Mouse (Mus musculus) limb, embryonic 11.5 days (tissue): ENCODE results near the gene Ifnk. TPM values are rescaled to one million over a fixed set of nuclear protein-coding genes. Genes with fewer than 3 reads are reported as not detected.

ENCODE experiments used
- ATAC-seq: fragments of 200-750 bp; cut with Nextera tagmentation; 2 replicates; pipeline ENCODE4 v1.8.0; 2017; ENCODE audit warnings: low read depth; ENCODE audit not compliant: insufficient number of reproducible peaks, low FRiP score, low TSS enrichment
- DNase-seq: peaks from one replicate; pipeline ENCODE4 v3.0.0-alpha.2; 2015; ENCODE audit warnings: low spot score
- H3K27ac ChIP-seq: fragments of 300-500 bp; sonication (generic); replicated peaks from 2 replicates; pipeline ENCODE4 v1.5.1; 2014; ENCODE audit warnings: low read depth, mild to moderate bottlenecking, low read length
- H3K27me3 ChIP-seq: fragments of 300-500 bp; sonication (generic); 2 replicates; pipeline ENCODE4 v1.6.1; 2014; ENCODE audit warnings: mild to moderate bottlenecking, low read length, mixed read lengths; ENCODE audit not compliant: control insufficient read depth, insufficient read depth
- H3K36me3 ChIP-seq: fragments of 300-500 bp; sonication (generic); 2 replicates; pipeline ENCODE4 v1.6.1; 2014; ENCODE audit warnings: mild to moderate bottlenecking, low read length, moderate library complexity, mixed read lengths; ENCODE audit not compliant: control insufficient read depth, insufficient read depth
- H3K4me1 ChIP-seq: fragments of 300-500 bp; sonication (generic); 2 replicates; pipeline ENCODE4 v1.6.1; 2014; ENCODE audit warnings: low read length, mixed read lengths; ENCODE audit not compliant: control insufficient read depth, insufficient read depth
- H3K4me2 ChIP-seq: fragments of 300-500 bp; sonication (generic); 2 replicates; pipeline ENCODE4 v1.6.1; 2014; ENCODE audit warnings: low read depth, mild to moderate bottlenecking, moderate library complexity; ENCODE audit not compliant: severe bottlenecking
- H3K4me3 ChIP-seq: fragments of 300-500 bp; sonication (generic); 2 replicates; pipeline ENCODE4 v1.5.1; 2014; ENCODE audit warnings: low read depth, low read length
- H3K9ac ChIP-seq: fragments of 300-500 bp; sonication (generic); 2 replicates; pipeline ENCODE4 v1.6.1; 2014; ENCODE audit warnings: mild to moderate bottlenecking, low read length
- H3K9me3 ChIP-seq: fragments of 300-500 bp; sonication (generic); 2 replicates; pipeline ENCODE4 v1.6.1; 2016; ENCODE audit warnings: low read length; ENCODE audit not compliant: control insufficient read depth
- WGBS: fragments of 180-500 bp; shearing (Covaris S2); extraction: QIAGEN DNeasy Blood & Tissue Kit; methylation state at CpG from one replicate; pipeline ENCODE4 v1.1.7; 2014; 5-methylcytosine and 5-hydroxymethylcytosine counted together
- polyA plus RNA-seq: library from polyadenylated mRNA; unstranded; fragments of >200 nt; fragmentation: Nextera tagmentation; extraction: Ambion mirVana; gene quantifications from 2 replicates; pipeline ENCODE4 v1.2.1, GENCODE M21; 2014

Gene Ifnk
- 0.24 TPM in 1 of 2 replicates, not detected in the other for polyA plus RNA-seq

GRCm38 (mm10) chr4:35151756-35152155, at the start of gene Ifnk:
Gene Ifnk (plus strand): TSS chr4:35152056.
- no peaks in the 10 kb centered on the region for H3K36me3 ChIP-seq
- no peak for ATAC-seq
- DNase-seq, result no peak
- 77% methylated on average over 4 of the region's 4 CpGs for WGBS
- no peak within 1 kb of the TSS for H3K4me2 ChIP-seq
- H3K9ac ChIP-seq, result no peak within 1 kb of the TSS
- 0 out of 2 replicates have a peak, but pooled peaks cover 2% of the 10 kb centered on the region for H3K4me1 ChIP-seq
- H3K27me3 ChIP-seq, result no peaks in the 10 kb centered on the region
- no peak within 1 kb of the TSS for H3K4me3 ChIP-seq
- H3K9me3 ChIP-seq, result no peaks in the 10 kb centered on the region
- no peak within 1 kb of the TSS for H3K27ac ChIP-seq

- Histone ChIP-seq H3K9ac (no peak overlapping the region), H3K9me3 (no peaks in the 10 kb centered on the region), H3K27me3 (no peaks in the 10 kb centered on the region), H3K4me1 (peaks cover 3% of the 10 kb centered on the region; the same call in 1 of the 2 replicates), H3K36me3 (no peaks in the 10 kb centered on the region), H3K4me3 (no peak overlapping the region), H3K4me2 (no peak overlapping the region), H3K27ac (no peak overlapping the region)
- WGBS, result 79% methylated on average over 14 of the region's 14 CpGs
- DNase-seq (no peak), ATAC-seq (no peak)
Observed at GRCm38 (mm10) chr4:35105115-35105773, 46.6 kb upstream of the Ifnk start.

GRCm38 (mm10) chr4:35112452-35112851, 39.4 kb upstream of the Ifnk start:
- Histone ChIP-seq H3K9ac (no peak overlapping the region), H3K4me2 (no peak overlapping the region), H3K27ac (no peak overlapping the region), H3K4me3 (no peak overlapping the region), H3K9me3 (no peaks in the 10 kb centered on the region), H3K4me1 (no peaks in the 10 kb centered on the region), H3K27me3 (no peaks in the 10 kb centered on the region), H3K36me3 (no peaks in the 10 kb centered on the region)
- ATAC-seq (no peak), DNase-seq (no peak)
- WGBS, result 94% methylated on average over 4 of the region's 4 CpGs

- ATAC-seq (no peak), DNase-seq (no peak)
- no peaks in the 10 kb centered on the region for H3K36me3 ChIP-seq
- H3K4me2 ChIP-seq, result no peak overlapping the region
- H3K4me1 ChIP-seq, result no peaks in the 10 kb centered on the region
- H3K4me3 ChIP-seq, result no peak overlapping the region
- H3K9ac ChIP-seq, result no peak overlapping the region
- H3K27ac ChIP-seq, result no peak overlapping the region
- no peaks in the 10 kb centered on the region for H3K9me3 ChIP-seq
- WGBS, result 80% methylated on average over 13 of the region's 13 CpGs
- H3K27me3 ChIP-seq, result no peaks in the 10 kb centered on the region
Observed at GRCm38 (mm10) chr4:35113516-35114248, 38.2 kb upstream of the Ifnk start.

- WGBS, result 85% methylated on average over 2 of the region's 2 CpGs
- H3K9me3 ChIP-seq, result no peaks in the 10 kb centered on the region
- no peak overlapping the region for H3K4me2 ChIP-seq
- no peak overlapping the region for H3K4me3 ChIP-seq
- H3K27me3 ChIP-seq, result no peaks in the 10 kb centered on the region
- no peak overlapping the region for H3K9ac ChIP-seq
- H3K4me1 ChIP-seq, result no peaks in the 10 kb centered on the region
- H3K36me3 ChIP-seq, result no peaks in the 10 kb centered on the region
- H3K27ac ChIP-seq, result no peak overlapping the region
- ATAC-seq (no peak), DNase-seq (no peak)
Observed at GRCm38 (mm10) chr4:35114950-35115349, 36.9 kb upstream of the Ifnk start.

GRCm38 (mm10) chr4:35115933-35116332, 35.9 kb upstream of the Ifnk start:
- peaks cover 4% of the 10 kb centered on the region; the same call in 1 of the 2 replicates for H3K4me1 ChIP-seq
- WGBS, result 55% methylated on average over 6 of the region's 6 CpGs
- H3K4me2 ChIP-seq, result no peak overlapping the region
- DNase-seq (no peak), ATAC-seq (no peak)
- H3K4me3 ChIP-seq, result no peak overlapping the region
- H3K9ac ChIP-seq, result no peak overlapping the region
- no peaks in the 10 kb centered on the region for H3K27me3 ChIP-seq
- no peaks in the 10 kb centered on the region for H3K36me3 ChIP-seq
- H3K27ac ChIP-seq, result no peak overlapping the region
- H3K9me3 ChIP-seq, result no peaks in the 10 kb centered on the region

GRCm38 (mm10) chr4:35117144-35117543, 34.7 kb upstream of the Ifnk start:
- 81% methylated on average over 3 of the region's 3 CpGs for WGBS
- H3K9ac ChIP-seq, result no peak overlapping the region
- no peaks in the 10 kb centered on the region for H3K9me3 ChIP-seq
- H3K27ac ChIP-seq, result no peak overlapping the region
- no peak for ATAC-seq
- no peak overlapping the region for H3K4me3 ChIP-seq
- DNase-seq, result no peak
- H3K4me2 ChIP-seq, result no peak overlapping the region
- no peaks in the 10 kb centered on the region for H3K36me3 ChIP-seq
- peaks cover 8% of the 10 kb centered on the region; the same call in 1 of the 2 replicates for H3K4me1 ChIP-seq
- no peaks in the 10 kb centered on the region for H3K27me3 ChIP-seq

GRCm38 (mm10) chr4:35118851-35119250, 33.0 kb upstream of the Ifnk start:
- H3K9ac ChIP-seq, result no peak overlapping the region
- H3K9me3 ChIP-seq, result no peaks in the 10 kb centered on the region
- no peaks in the 10 kb centered on the region for H3K36me3 ChIP-seq
- no peak for DNase-seq
- WGBS, result 84% methylated on average over 2 of the region's 2 CpGs
- no peak overlapping the region for H3K4me3 ChIP-seq
- ATAC-seq, result no peak
- H3K27ac ChIP-seq, result no peak overlapping the region
- no peaks in the 10 kb centered on the region for H3K27me3 ChIP-seq
- peaks cover 10% of the 10 kb centered on the region; the same call in 1 of the 2 replicates for H3K4me1 ChIP-seq
- no peak overlapping the region for H3K4me2 ChIP-seq
